Mouse (Mus musculus) heart, embryonic 11.5 days (tissue): ENCODE measurements around the gene Ddx47. TPM values are rescaled to one million over a fixed set of nuclear protein-coding genes. Genes with fewer than 3 reads are reported as not detected.
A peak's percentile ranks its signal among the peaks of the same experiment; 100 is the strongest.

Experiments
- ATAC-seq: fragments of 200-750 bp; cut with Nextera tagmentation; replicated peaks from 2 replicates; pipeline ENCODE4 v1.8.0; 2017; ENCODE audit warnings: moderate library complexity; ENCODE audit not compliant: insufficient number of reproducible peaks, low FRiP score, low TSS enrichment
- H3K27ac ChIP-seq: fragments of 300-500 bp; sonication (generic); 2 replicates; pipeline ENCODE4 v1.5.1; 2014; ENCODE audit warnings: mild to moderate bottlenecking, low read depth, low read length
- H3K27me3 ChIP-seq: fragments of 300-500 bp; sonication (generic); 2 replicates; pipeline ENCODE4 v1.6.1; 2014; ENCODE audit warnings: mild to moderate bottlenecking, low read length, mixed read lengths; ENCODE audit not compliant: control insufficient read depth, insufficient read depth
- H3K36me3 ChIP-seq: fragments of 300-500 bp; sonication (generic); 2 replicates; pipeline ENCODE4 v1.6.1; 2014; ENCODE audit warnings: mild to moderate bottlenecking, low read length, moderate library complexity, mixed read lengths; ENCODE audit not compliant: control insufficient read depth, insufficient read depth
- H3K4me1 ChIP-seq: fragments of 300-500 bp; sonication (generic); 2 replicates; pipeline ENCODE4 v1.6.1; 2014; ENCODE audit warnings: low read length; ENCODE audit not compliant: control insufficient read depth, insufficient read depth
- H3K4me2 ChIP-seq: fragments of 300-500 bp; sonication (generic); 2 replicates; pipeline ENCODE4 v1.6.1; 2014; ENCODE audit warnings: mild to moderate bottlenecking, moderate library complexity
- H3K4me3 ChIP-seq: fragments of 300-500 bp; sonication (generic); 2 replicates; pipeline ENCODE4 v1.5.1; 2014; ENCODE audit warnings: low read depth, low read length
- H3K9ac ChIP-seq: fragments of 300-500 bp; sonication (generic); 2 replicates; pipeline ENCODE4 v1.6.1; 2014; ENCODE audit warnings: mild to moderate bottlenecking, low read depth, low read length, moderate library complexity
- H3K9me3 ChIP-seq: fragments of 300-500 bp; sonication (generic); replicated peaks from 2 replicates; pipeline ENCODE4 v1.6.1; 2016; ENCODE audit warnings: low read length; ENCODE audit not compliant: control insufficient read depth
- WGBS: fragments of 180-500 bp; shearing (Covaris S2); extraction: QIAGEN DNeasy Blood & Tissue Kit; methylation state at CpG from one replicate; pipeline ENCODE4 v1.1.7; 2014; ENCODE audit not compliant: insufficient replicate concordance; 5-methylcytosine and 5-hydroxymethylcytosine counted together
- polyA plus RNA-seq: library from polyadenylated mRNA; unstranded; fragments of >200 nt; fragmentation: Nextera tagmentation; extraction: Ambion mirVana; gene quantifications from 2 replicates; pipeline ENCODE4 v1.2.1, GENCODE M21; 2014

Ddx47 gene
- polyA plus RNA-seq, 1 experiment from 2014 or later: 74.6 TPM

DNA sequence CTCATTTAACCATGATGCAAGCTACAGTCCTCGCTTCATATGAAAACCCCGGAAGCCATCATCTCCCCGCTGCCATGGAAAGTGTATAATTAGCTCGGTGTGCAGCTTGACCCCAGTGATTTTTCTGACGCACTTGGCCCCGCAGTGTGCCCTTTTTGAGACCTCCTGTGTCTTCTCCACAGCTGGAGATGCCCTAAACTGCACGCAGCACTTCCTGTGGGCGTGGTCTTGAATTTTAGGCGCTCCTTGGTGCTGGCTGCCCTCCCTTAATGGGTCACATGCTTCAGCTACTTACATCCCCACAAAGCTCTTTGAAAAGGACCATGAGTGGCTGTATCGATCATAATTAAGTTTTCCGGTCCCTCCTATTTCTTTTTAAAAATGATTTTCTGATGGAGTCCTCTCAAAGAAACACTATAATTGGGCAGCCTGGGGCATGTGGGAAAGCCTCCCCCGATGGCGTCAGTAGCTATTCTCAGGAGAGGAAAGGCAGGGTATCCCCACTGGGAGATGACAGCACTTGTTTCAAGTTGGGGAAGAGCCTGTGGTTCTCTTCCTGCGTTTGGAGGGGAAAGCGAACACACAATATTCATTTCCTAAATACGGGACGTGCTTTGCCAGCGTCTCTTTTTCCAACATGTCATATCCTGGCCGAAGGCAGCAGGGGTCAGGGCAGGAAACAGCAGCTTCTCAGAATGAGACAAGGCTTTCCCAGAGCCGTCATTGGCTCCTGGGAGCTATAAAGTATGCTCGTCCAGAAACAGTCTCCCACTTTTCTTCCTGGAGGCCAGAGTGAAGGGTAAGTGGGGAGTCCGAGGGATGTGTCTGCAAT, 30.0 kb upstream of the Ddx47 start, which contains the start of gene Apold1:
Gene Apold1 (plus strand): TSS at position 488 of the 832 bp plus-strand sequence.
- H3K9ac ChIP-seq: 0 out of 2 replicates have a peak within 1 kb of the TSS, but pooled peaks have one; percentile 28
- no peak for ATAC-seq

DNA sequence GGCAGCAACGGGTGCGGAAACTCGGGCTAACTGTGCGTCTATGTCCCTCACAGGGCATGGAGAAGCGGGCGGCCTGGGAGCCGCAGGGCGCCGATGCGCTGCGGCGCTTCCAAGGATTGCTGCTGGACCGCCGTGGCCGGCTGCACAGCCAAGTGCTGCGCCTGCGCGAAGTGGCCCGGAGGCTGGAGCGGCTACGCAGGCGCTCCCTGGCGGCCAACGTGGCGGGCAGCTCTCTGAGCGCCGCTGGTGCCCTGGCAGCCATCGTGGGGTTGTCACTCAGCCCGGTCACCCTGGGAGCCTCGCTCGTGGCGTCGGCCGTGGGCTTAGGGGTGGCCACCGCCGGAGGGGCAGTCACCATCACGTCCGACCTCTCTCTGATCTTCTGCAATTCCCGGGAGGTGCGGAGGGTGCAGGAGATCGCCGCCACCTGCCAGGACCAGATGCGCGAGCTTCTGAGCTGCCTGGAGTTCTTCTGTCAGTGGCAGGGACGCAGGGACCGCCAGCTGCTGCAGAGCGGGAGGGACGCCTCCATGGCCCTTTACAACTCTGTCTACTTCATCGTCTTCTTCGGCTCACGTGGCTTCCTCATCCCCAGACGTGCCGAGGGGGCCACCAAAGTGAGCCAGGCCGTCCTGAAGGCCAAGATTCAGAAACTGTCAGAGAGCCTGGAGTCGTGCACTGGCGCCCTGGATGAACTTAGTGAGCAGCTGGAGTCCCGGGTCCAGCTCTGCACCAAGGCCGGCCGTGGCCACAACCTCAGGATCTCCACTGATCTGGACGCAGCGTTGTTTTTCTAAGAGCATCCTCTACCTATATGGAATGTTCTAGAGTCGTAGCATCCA, 27.7 kb upstream of the Ddx47 start:
- H3K4me1 ChIP-seq: peaks cover 14% of the 10 kb centered on the region
- peak overlapping the region; percentile 46 for H3K4me3 ChIP-seq
- no peaks in the 10 kb centered on the region for H3K36me3 ChIP-seq
- peak overlapping the region; percentile 58 for H3K9ac ChIP-seq
- no peaks in the 10 kb centered on the region for H3K27me3 ChIP-seq
- peak overlapping the region; percentile 88 for H3K4me2 ChIP-seq
- H3K9me3 ChIP-seq: no peaks in the 10 kb centered on the region
- WGBS: 3% methylated on average over 62 of the region's 62 CpGs
- peak; percentile 84 for ATAC-seq
- peak overlapping the region; percentile 50; the same call in 1 of the 2 replicates for H3K27ac ChIP-seq

More for the DNA sequence above, 30.0 kb upstream of the Ddx47 start, which contains the start of gene Apold1:
- 40% methylated on average over 22 of the region's 22 CpGs for whole genome bisulfite sequencing
- Histone ChIP-seq H3K36me3 (no peaks in the 10 kb centered on the region), H3K9me3 (no peaks in the 10 kb centered on the region), H3K27me3 (no peaks in the 10 kb centered on the region), H3K4me2 (peak within 1 kb of the TSS; percentile 88), H3K4me3 (peak within 1 kb of the TSS; percentile 46; the same call in 1 of the 2 replicates), H3K4me1 (peaks cover 11% of the 10 kb centered on the region), H3K27ac (peak within 1 kb of the TSS; percentile 41; the same call in 1 of the 2 replicates)

DNA sequence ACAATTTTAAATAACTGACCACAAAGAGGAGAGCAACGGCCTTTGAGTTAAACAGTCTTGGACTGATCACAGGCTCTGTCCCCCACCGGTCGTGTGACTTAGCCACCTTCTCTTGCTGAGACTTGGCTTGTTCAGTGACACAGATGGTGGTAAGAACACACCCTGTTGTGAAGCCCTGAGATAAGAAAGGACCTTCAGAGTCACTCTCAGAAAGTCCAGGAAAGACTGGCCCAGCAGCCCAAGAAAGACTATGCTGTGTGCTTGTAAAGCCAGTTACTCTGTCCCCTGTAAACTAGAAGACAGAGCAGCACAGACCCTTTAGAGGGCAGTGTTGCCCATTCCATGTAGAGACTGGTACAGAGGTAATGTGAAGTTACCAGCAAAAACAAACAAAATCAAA, 26.7 kb upstream of the Ddx47 start:
- peak overlapping the region; percentile 50; the same call in 1 of the 2 replicates for H3K27ac ChIP-seq
- WGBS: 49% methylated on average over 3 of the region's 3 CpGs
- H3K27me3 ChIP-seq: no peaks in the 10 kb centered on the region
- peak; percentile 63 for ATAC-seq
- H3K4me1 ChIP-seq: peaks cover 14% of the 10 kb centered on the region
- H3K4me3 ChIP-seq: no peak overlapping the region
- no peak overlapping the region for H3K9ac ChIP-seq
- H3K4me2 ChIP-seq: peak overlapping the region; percentile 88
- no peaks in the 10 kb centered on the region for H3K36me3 ChIP-seq
- no peaks in the 10 kb centered on the region for H3K9me3 ChIP-seq

DNA sequence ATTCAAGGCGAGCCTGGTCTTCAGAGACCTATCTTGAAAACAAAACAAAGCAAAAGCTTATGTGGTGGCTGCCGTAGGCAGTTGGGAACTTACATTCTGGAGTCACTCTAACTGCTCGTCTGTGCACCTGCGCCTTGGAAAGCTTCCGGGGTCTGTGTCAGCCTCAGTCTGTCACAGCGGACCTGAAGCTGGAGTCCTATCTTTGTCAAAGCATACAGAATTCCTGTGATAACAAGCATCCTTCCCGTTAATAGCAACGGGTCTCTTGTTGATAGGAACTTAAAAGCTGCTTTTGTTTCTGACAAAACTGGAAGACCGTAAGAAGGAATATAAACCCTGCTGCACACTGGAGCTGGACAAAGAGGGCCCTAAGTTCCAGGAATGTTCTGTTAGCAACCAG, 23.0 kb upstream of the Ddx47 start:
- Histone ChIP-seq H3K4me3 (no peak overlapping the region), H3K9me3 (no peaks in the 10 kb centered on the region), H3K36me3 (no peaks in the 10 kb centered on the region), H3K9ac (no peak overlapping the region), H3K27me3 (no peaks in the 10 kb centered on the region), H3K4me1 (peaks cover 2% of the 10 kb centered on the region; the same call in 1 of the 2 replicates), H3K4me2 (no peak overlapping the region), H3K27ac (no peak overlapping the region)
- no peak for ATAC-seq
- 48% methylated on average over 9 of the region's 9 CpGs for WGBS

DNA sequence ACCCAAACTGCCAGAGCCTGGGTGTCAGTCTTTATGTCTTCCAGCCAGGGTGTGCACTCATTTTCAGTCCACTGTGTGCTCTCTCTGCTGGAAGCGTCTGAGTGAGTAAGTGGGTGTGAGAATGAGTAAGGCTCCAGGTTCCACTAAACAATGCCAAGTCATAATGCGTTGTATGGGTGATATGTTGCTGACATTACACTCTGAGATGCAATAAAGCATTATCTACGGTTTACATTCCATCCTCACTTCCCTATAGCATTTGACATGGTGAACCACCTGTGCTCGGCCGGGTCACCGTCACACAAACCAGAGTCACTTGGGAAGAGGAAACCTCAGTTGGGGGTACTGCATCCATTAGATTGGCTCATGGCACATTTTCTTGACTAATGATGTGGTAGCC, 20.7 kb upstream of the Ddx47 start:
- Histone ChIP-seq H3K36me3 (no peaks in the 10 kb centered on the region), H3K27ac (no peak overlapping the region), H3K9me3 (no peaks in the 10 kb centered on the region), H3K27me3 (no peaks in the 10 kb centered on the region), H3K4me2 (no peak overlapping the region), H3K9ac (no peak overlapping the region), H3K4me1 (0 out of 2 replicates have a peak, but pooled peaks cover 2% of the 10 kb centered on the region), H3K4me3 (no peak overlapping the region)
- no peak for ATAC-seq
- WGBS: 85% methylated on average over 6 of the region's 6 CpGs

DNA sequence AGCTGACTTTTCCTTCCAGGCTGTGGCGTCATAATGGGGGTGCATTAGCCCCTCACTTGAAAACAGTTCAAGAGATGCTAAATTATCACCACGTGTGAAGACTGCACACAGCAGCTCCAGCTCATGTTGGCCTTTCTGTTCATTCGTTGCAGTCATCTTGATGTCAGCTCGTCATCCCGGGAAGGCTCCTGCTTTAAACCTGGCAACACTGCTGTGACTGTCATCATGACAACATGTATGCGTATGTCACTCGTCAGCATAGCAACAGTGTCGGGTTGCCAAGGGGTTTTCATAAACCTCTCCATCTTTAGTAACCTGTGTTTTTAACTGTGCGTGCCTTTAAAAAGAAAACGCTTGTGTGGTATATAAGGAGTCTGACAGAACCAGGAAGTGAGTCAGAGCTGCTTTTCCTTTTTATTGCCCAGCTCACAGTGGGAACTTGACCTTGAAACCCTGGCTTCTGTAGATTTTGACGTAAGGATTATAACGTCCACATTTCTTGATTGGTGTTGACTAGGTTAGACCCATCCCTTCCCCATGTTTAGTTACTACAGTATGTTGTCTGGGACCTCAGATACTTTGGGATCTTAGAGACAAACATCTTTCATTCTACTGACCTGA, 17.3 kb upstream of the Ddx47 start:
- Histone ChIP-seq H3K9me3 (no peaks in the 10 kb centered on the region), H3K27ac (no peak overlapping the region), H3K36me3 (no peaks in the 10 kb centered on the region), H3K4me3 (no peak overlapping the region), H3K4me1 (no peaks in the 10 kb centered on the region), H3K4me2 (no peak overlapping the region), H3K9ac (no peak overlapping the region), H3K27me3 (no peaks in the 10 kb centered on the region)
- WGBS: 60% methylated on average over 12 of the region's 12 CpGs
- no peak; the same call in 1 of the 2 replicates for ATAC-seq

DNA sequence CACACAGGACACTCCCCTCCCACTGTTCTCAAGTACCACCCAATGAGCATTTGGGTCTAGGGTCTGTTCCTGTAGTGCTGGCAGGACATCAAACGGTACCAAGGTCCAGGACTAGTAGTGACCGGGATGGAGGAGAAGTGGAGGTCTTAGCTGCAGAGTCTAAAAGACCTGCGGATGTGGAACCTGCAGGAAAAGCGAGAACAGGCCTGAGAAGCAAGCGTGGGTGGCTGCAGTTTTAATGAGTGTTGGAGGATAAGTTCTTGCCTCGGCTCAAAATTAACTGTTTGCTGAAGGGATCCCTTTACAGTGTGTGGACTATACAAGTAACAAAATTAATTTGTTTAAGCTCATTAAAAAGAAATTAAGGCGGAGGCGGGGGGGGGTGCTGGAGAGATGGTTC, 16.4 kb upstream of the Ddx47 start:
- H3K27me3 ChIP-seq: no peaks in the 10 kb centered on the region
- WGBS: 74% methylated on average over 8 of the region's 8 CpGs
- ATAC-seq: no peak
- no peaks in the 10 kb centered on the region for H3K4me1 ChIP-seq
- no peak overlapping the region for H3K27ac ChIP-seq
- H3K9me3 ChIP-seq: no peaks in the 10 kb centered on the region
- no peaks in the 10 kb centered on the region for H3K36me3 ChIP-seq
- H3K4me2 ChIP-seq: no peak overlapping the region
- no peak overlapping the region for H3K9ac ChIP-seq
- H3K4me3 ChIP-seq: no peak overlapping the region

DNA sequence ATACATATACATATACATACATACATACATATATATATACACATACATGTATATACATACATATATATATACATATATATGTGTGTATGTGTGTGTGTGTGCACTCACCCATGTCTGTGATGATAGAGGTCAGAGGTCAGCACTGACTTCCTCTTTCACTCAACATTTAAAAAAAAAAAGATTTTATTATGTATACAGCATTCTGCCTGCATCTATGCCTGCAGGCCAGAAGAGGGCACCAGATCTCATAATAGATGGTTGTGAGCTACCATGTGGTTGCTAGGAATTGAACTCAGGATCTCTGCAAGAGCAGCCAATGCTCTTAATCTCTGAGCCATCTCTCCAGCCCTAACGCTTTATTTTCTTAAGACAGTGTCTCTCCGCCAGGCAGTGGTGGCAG, 14.5 kb upstream of the Ddx47 start:
- Histone ChIP-seq H3K27ac (no peak overlapping the region), H3K36me3 (no peaks in the 10 kb centered on the region), H3K4me1 (peaks cover 3% of the 10 kb centered on the region; the same call in 1 of the 2 replicates), H3K9me3 (no peaks in the 10 kb centered on the region), H3K27me3 (no peaks in the 10 kb centered on the region), H3K4me3 (no peak overlapping the region), H3K9ac (no peak overlapping the region), H3K4me2 (no peak overlapping the region)
- WGBS: 85% methylated on average over 2 of the region's 2 CpGs
- no peak for ATAC-seq
